Mouse (Mus musculus): ENCODE data around the gene Tepsin.

GRCm38 (mm10) chr11:120069261-120069660 lies 29.3 kb downstream of the Tepsin start:
- TF ChIP-seq GATA1 (IDR thresholded peaks at IDR 0.05; ENCODE audit: borderline replicate concordance, low read length) (no peak), FLI1 (IDR thresholded peaks at IDR 0.05; ENCODE audit: low read length) (no peak)
